Mouse (Mus musculus): ENCODE results near the gene Paxx. TPM values are rescaled to one million over a fixed set of nuclear protein-coding genes. Genes with fewer than 3 reads are reported as not detected.

Gene Paxx
- polyA plus RNA-seq, 1 experiment from 2014 or later, result 14.3 TPM

DNA sequence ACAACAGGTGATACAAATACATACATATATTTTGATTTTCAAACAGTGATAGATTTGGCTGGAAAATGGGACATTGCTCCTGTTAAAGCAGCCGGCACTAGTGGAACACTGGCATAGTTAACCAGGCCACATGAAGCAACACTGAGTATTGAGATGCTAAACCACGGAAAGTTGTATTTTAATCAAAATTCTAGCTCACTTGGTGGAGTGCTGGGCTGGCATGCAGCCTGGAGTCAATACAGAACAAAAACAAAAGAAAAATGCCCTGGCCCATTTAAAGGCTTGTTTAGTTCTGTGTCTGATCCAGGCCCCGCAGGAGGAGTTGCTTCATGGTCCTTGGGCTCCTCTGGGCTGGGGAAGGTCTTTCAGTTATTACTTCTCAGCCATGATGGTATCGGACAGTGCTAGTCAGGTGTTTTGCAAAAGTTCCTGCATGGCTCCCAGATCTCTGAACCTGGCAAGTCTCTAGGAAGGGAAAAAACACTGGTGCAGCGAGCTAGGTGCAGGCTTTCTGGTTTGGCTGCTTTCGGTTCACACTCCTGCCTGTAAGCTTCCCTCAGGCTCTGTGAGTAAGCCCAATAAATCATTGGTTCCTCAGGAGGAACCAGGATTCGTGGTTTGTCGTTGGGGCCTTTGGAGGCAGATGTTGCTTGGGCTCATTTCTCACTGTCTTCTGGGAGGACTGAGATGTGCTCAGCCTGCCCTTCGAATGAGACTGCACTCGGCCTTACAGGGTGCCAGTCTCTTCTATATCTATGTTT is 18.8 kb upstream of the Paxx start:
- no peaks in the 10 kb centered on the region for H3K4me1 ChIP-seq (ENCODE audit: control insufficient read depth, insufficient read depth, low read length)
- no peaks in the 10 kb centered on the region for H3K36me3 ChIP-seq (replicated peaks; ENCODE audit: control insufficient read depth, insufficient read depth, low read depth, low read length)
- H3K27ac ChIP-seq (replicated peaks; ENCODE audit: low read depth, low read length), result no peak overlapping the region
- no peaks in the 10 kb centered on the region for H3K9me3 ChIP-seq (replicated peaks; ENCODE audit: control insufficient read depth, low read length)
- H3K27me3 ChIP-seq (ENCODE audit: control insufficient read depth, insufficient read depth, low read length), result no peaks in the 10 kb centered on the region
- H3K9ac ChIP-seq (replicated peaks; ENCODE audit: low read length), result no peak overlapping the region
- 75% methylated on average over 10 of the region's 10 CpGs for WGBS
- ATAC-seq (replicated peaks; ENCODE audit: insufficient number of reproducible peaks, low FRiP score, low TSS enrichment, low read depth) (no peak), DNase-seq (ENCODE audit: low spot score) (no peak)
- no peak overlapping the region for H3K4me2 ChIP-seq (ENCODE audit: low read depth, low read length)
- H3K4me3 ChIP-seq (ENCODE audit: low read depth, low read length), result no peak overlapping the region

- no peak for ATAC-seq (replicated peaks; ENCODE audit: insufficient number of reproducible peaks, low FRiP score, low TSS enrichment, low read depth)
- Histone ChIP-seq H3K36me3 (replicated peaks; ENCODE audit: control insufficient read depth, insufficient read depth, low read depth, low read length) (no peaks in the 10 kb centered on the region), H3K9me3 (replicated peaks; ENCODE audit: control insufficient read depth, low read length) (no peaks in the 10 kb centered on the region), H3K27me3 (ENCODE audit: control insufficient read depth, insufficient read depth, low read length) (no peaks in the 10 kb centered on the region), H3K27ac (replicated peaks; ENCODE audit: low read depth, low read length) (no peak overlapping the region), H3K4me1 (ENCODE audit: control insufficient read depth, insufficient read depth, low read length) (no peaks in the 10 kb centered on the region), H3K4me3 (ENCODE audit: low read depth, low read length) (no peak overlapping the region), H3K4me2 (ENCODE audit: low read depth, low read length) (no peak overlapping the region), H3K9ac (replicated peaks; ENCODE audit: low read length) (no peak overlapping the region)
- DNase-seq (ENCODE audit: low spot score), result no peak
- 88% methylated on average over 3 of the region's 3 CpGs for WGBS
Measured at GRCm38 (mm10) chr2:25477967-25478675, 17.2 kb upstream of the Paxx start.

GRCm38 (mm10) chr2:25477541-25477940 is 16.6 kb upstream of the Paxx start:
- no peaks in the 10 kb centered on the region for H3K4me1 ChIP-seq (ENCODE audit: control insufficient read depth, insufficient read depth, low read length)
- no peaks in the 10 kb centered on the region for H3K27me3 ChIP-seq (ENCODE audit: control insufficient read depth, insufficient read depth, low read length)
- no peaks in the 10 kb centered on the region for H3K9me3 ChIP-seq (replicated peaks; ENCODE audit: control insufficient read depth, low read length)
- DNase-seq (ENCODE audit: low spot score) (no peak), ATAC-seq (replicated peaks; ENCODE audit: insufficient number of reproducible peaks, low FRiP score, low TSS enrichment, low read depth) (no peak)
- WGBS, result 88% methylated on average over 8 of the region's 8 CpGs
- H3K9ac ChIP-seq (replicated peaks; ENCODE audit: low read length), result no peak overlapping the region
- H3K4me3 ChIP-seq (ENCODE audit: low read depth, low read length), result no peak overlapping the region
- H3K4me2 ChIP-seq (ENCODE audit: low read depth, low read length), result no peak overlapping the region
- H3K27ac ChIP-seq (replicated peaks; ENCODE audit: low read depth, low read length), result no peak overlapping the region
- H3K36me3 ChIP-seq (replicated peaks; ENCODE audit: control insufficient read depth, insufficient read depth, low read depth, low read length), result no peaks in the 10 kb centered on the region

GRCm38 (mm10) chr2:25472550-25472949 is 11.7 kb upstream of the Paxx start:
- Histone ChIP-seq H3K4me1 (ENCODE audit: control insufficient read depth, insufficient read depth, low read length) (no peaks in the 10 kb centered on the region), H3K4me2 (ENCODE audit: low read depth, low read length) (no peak overlapping the region), H3K4me3 (ENCODE audit: low read depth, low read length) (no peak overlapping the region), H3K9me3 (replicated peaks; ENCODE audit: control insufficient read depth, low read length) (no peaks in the 10 kb centered on the region), H3K9ac (replicated peaks; ENCODE audit: low read length) (no peak overlapping the region), H3K27ac (replicated peaks; ENCODE audit: low read depth, low read length) (no peak overlapping the region), H3K36me3 (replicated peaks; ENCODE audit: control insufficient read depth, insufficient read depth, low read depth, low read length) (no peaks in the 10 kb centered on the region), H3K27me3 (ENCODE audit: control insufficient read depth, insufficient read depth, low read length) (no peaks in the 10 kb centered on the region)
- WGBS, result 80% methylated on average over 2 of the region's 2 CpGs
- ATAC-seq (replicated peaks; ENCODE audit: insufficient number of reproducible peaks, low FRiP score, low TSS enrichment, low read depth) (no peak), DNase-seq (ENCODE audit: low spot score) (no peak)

- no peak for ATAC-seq (replicated peaks; ENCODE audit: insufficient number of reproducible peaks, low FRiP score, low TSS enrichment, low read depth)
- Histone ChIP-seq H3K9ac (replicated peaks; ENCODE audit: low read length) (no peak within 1 kb of the TSS), H3K4me2 (ENCODE audit: low read depth, low read length) (no peak within 1 kb of the TSS), H3K4me1 (ENCODE audit: control insufficient read depth, insufficient read depth, low read length) (no peaks in the 10 kb centered on the region), H3K27me3 (ENCODE audit: control insufficient read depth, insufficient read depth, low read length) (no peaks in the 10 kb centered on the region), H3K9me3 (replicated peaks; ENCODE audit: control insufficient read depth, low read length) (no peaks in the 10 kb centered on the region), H3K27ac (replicated peaks; ENCODE audit: low read depth, low read length) (no peak within 1 kb of the TSS), H3K4me3 (ENCODE audit: low read depth, low read length) (no peak within 1 kb of the TSS), H3K36me3 (replicated peaks; ENCODE audit: control insufficient read depth, insufficient read depth, low read depth, low read length) (no peaks in the 10 kb centered on the region)
- DNase-seq (ENCODE audit: low spot score), result no peak
- WGBS, result 46% methylated on average over 6 of the region's 6 CpGs
Measured at GRCm38 (mm10) chr2:25469969-25470368, 9.1 kb upstream of the Paxx start, which contains the start of gene Ptgds. TSS of gene Ptgds (minus strand) at chr2:25470046.

DNA sequence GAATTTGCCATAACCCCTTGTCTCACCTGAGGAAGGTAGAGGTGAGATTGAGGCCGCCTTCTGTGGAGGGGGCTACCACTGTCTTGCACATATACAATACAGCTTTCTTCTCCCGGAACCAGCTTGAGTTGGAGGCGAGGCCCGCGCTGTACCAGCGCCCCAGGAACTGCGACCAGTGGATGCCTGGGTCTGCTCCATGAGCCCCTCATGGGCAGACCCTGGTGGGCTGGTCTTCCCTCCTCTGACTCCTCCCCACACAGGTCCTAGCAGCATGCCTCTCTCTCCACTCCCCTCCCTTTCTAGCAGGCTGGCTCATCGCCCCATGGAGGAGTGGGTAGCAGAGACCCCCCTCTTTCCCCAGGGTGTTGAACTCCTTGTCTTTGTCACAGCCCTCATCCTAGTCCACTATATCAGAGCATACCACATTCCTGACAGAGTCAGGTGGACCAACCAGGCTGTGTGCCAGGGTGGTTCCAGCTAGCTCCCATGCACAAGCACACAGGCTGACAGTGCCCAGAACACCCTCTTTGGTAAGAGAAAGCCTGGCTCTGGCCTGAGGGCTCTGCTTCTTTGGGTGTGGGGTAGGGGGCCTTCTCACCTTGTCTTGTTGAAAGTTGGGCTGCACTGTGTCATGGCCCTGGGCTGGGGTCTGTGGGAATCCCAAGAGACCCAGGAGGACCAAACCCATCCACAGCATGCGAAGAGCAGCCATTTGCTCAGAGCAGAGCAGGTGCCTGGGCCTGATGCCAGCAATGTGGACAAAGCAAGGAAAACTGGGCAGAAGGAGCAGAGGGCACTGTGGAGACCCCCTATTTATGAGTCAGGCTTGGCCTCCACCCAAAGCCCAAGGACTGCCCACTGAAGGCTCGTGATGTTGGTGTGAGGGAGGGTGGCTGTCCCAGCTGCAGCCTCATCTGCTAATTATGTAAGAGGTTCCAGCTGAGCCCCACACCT is 8.3 kb upstream of the Paxx start:
- Histone ChIP-seq H3K4me2 (ENCODE audit: low read depth, low read length) (no peak overlapping the region), H3K27ac (replicated peaks; ENCODE audit: low read depth, low read length) (no peak overlapping the region), H3K36me3 (replicated peaks; ENCODE audit: control insufficient read depth, insufficient read depth, low read depth, low read length) (no peaks in the 10 kb centered on the region), H3K4me1 (ENCODE audit: control insufficient read depth, insufficient read depth, low read length) (no peaks in the 10 kb centered on the region), H3K27me3 (ENCODE audit: control insufficient read depth, insufficient read depth, low read length) (no peaks in the 10 kb centered on the region), H3K9ac (replicated peaks; ENCODE audit: low read length) (no peak overlapping the region), H3K4me3 (ENCODE audit: low read depth, low read length) (no peak overlapping the region), H3K9me3 (replicated peaks; ENCODE audit: control insufficient read depth, low read length) (no peaks in the 10 kb centered on the region)
- 78% methylated on average over 10 of the region's 10 CpGs for WGBS
- ATAC-seq (replicated peaks; ENCODE audit: insufficient number of reproducible peaks, low FRiP score, low TSS enrichment, low read depth), result peak; percentile 27; the same call in 1 of the 2 replicates
- no peak for DNase-seq (ENCODE audit: low spot score)

- Histone ChIP-seq H3K27ac (replicated peaks; ENCODE audit: low read depth, low read length) (no peak overlapping the region), H3K9me3 (replicated peaks; ENCODE audit: control insufficient read depth, low read length) (no peaks in the 10 kb centered on the region), H3K4me1 (ENCODE audit: control insufficient read depth, insufficient read depth, low read length) (no peaks in the 10 kb centered on the region), H3K4me2 (ENCODE audit: low read depth, low read length) (no peak overlapping the region), H3K36me3 (replicated peaks; ENCODE audit: control insufficient read depth, insufficient read depth, low read depth, low read length) (no peaks in the 10 kb centered on the region), H3K4me3 (ENCODE audit: low read depth, low read length) (no peak overlapping the region), H3K9ac (replicated peaks; ENCODE audit: low read length) (no peak overlapping the region), H3K27me3 (ENCODE audit: control insufficient read depth, insufficient read depth, low read length) (no peaks in the 10 kb centered on the region)
- ATAC-seq (replicated peaks; ENCODE audit: insufficient number of reproducible peaks, low FRiP score, low TSS enrichment, low read depth) (no peak), DNase-seq (ENCODE audit: low spot score) (no peak)
- 75% methylated on average over 14 of the region's 14 CpGs for WGBS
Measured at GRCm38 (mm10) chr2:25467606-25468303, 6.9 kb upstream of the Paxx start.

All from embryonic facial prominence, embryonic 11.5 days (tissue).